15 mouse cellular contexts compared by ENCODE assay signal in genomic region chr12:109594961-109595360, GRCm38 (mm10). TPM values are rescaled to one million over a fixed set of nuclear protein-coding genes. Genes with fewer than 3 reads are reported as not detected.
DNase-seq lines count a peak whose midpoint lies in the region; ATAC-seq and TF ChIP-seq lines count a peak whose summit lies in the region.
"Had no signal": no experiment of that assay in that cellular context is flagged by ENCODE, and none has a peak within 500 bp of the region (broad histone marks: within the 10 kb centered on the region; RNA-seq: fewer than 3 reads in every experiment).

No protein-coding gene starts in this region.

- WGBS in hindbrain, embryonic 12.5 days = 88% methylated on average over 7 of the region's 7 CpGs
- WGBS in hindbrain, embryonic 13.5 days = 88% methylated on average over 7 of the region's 7 CpGs
- 84% methylated on average over 7 of the region's 7 CpGs for WGBS in embryonic facial prominence, embryonic 13.5 days
- 81% methylated on average over 7 of the region's 7 CpGs for WGBS in limb, embryonic 13.5 days

- no peaks in the 10 kb centered on the region; the same call in 1 of the 2 replicates for H3K4me1 ChIP-seq in hindbrain, embryonic 12.5 days
- 0 out of 2 replicates have a peak, but pooled peaks cover 10% of the 10 kb centered on the region for H3K4me1 ChIP-seq in hindbrain, embryonic 13.5 days (replicated peaks)
- 0 out of 2 replicates have a peak, but pooled peaks cover 4% of the 10 kb centered on the region for H3K4me1 ChIP-seq in E14TG2a.4 (replicated peaks; ENCODE audit: low read depth, low read length)
- H3K4me1 ChIP-seq in embryonic facial prominence, embryonic 13.5 days = peaks cover 36% of the 10 kb centered on the region
- H3K4me1 ChIP-seq in limb, embryonic 13.5 days = peaks cover 36% of the 10 kb centered on the region

- ATAC-seq in hindbrain, embryonic 12.5 days (ENCODE audit: low FRiP score) = no peak
- no peak for ATAC-seq in hindbrain, embryonic 13.5 days (ENCODE audit: low FRiP score)
- ATAC-seq in embryonic facial prominence, embryonic 13.5 days (ENCODE audit: insufficient number of reproducible peaks, insufficient read depth, low FRiP score, low TSS enrichment, low read depth) = no peak
- ATAC-seq in limb, embryonic 13.5 days (ENCODE audit: low FRiP score, low read depth) = no peak
- no peak for ATAC-seq in erythroblast, adult 5-6 weeks (replicated peaks; ENCODE audit: low FRiP score, poor library complexity, severe bottlenecking)
- ATAC-seq: midbrain, embryonic 16.5 days had no signal

- no peak overlapping the region for H3K9ac ChIP-seq in hindbrain, embryonic 12.5 days
- no peak overlapping the region for H3K9ac ChIP-seq in hindbrain, embryonic 13.5 days
- no peak overlapping the region for H3K9ac ChIP-seq in embryonic facial prominence, embryonic 13.5 days
- H3K9ac ChIP-seq in limb, embryonic 13.5 days = no peak overlapping the region
- H3K9ac ChIP-seq: neural tube, embryonic 13.5 days had no signal

- peak overlapping the region; percentile 62; the same call in 1 of the 2 replicates for H3K27ac ChIP-seq in hindbrain, embryonic 12.5 days
- H3K27ac ChIP-seq in hindbrain, embryonic 13.5 days = no peak overlapping the region
- peak overlapping the region; percentile 91 for H3K27ac ChIP-seq in embryonic facial prominence, embryonic 13.5 days
- peak overlapping the region; percentile 81 for H3K27ac ChIP-seq in limb, embryonic 13.5 days
- H3K27ac ChIP-seq: macrophage; neural tube, embryonic 13.5 days had no signal

- H3K27me3 ChIP-seq in hindbrain, embryonic 12.5 days = no peaks in the 10 kb centered on the region
- no peaks in the 10 kb centered on the region for H3K27me3 ChIP-seq in hindbrain, embryonic 13.5 days
- no peaks in the 10 kb centered on the region for H3K27me3 ChIP-seq in E14TG2a.4 (ENCODE audit: insufficient read depth, low read length)
- H3K27me3 ChIP-seq in embryonic facial prominence, embryonic 13.5 days = no peaks in the 10 kb centered on the region
- H3K27me3 ChIP-seq in limb, embryonic 13.5 days = no peaks in the 10 kb centered on the region
- H3K27me3 ChIP-seq: neural tube, embryonic 13.5 days had no signal

- DNase-seq in spleen, postnatal 14 days (ENCODE audit: low spot score in 2 of 2) = no peak
- no peak for DNase-seq in cerebellum, adult 11-12 months
- DNase-seq: thymus, postnatal 25 days had no signal

- no peak overlapping the region for H3K4me2 ChIP-seq in hindbrain, embryonic 12.5 days (replicated peaks)
- no peak overlapping the region for H3K4me2 ChIP-seq in hindbrain, embryonic 13.5 days
- no peak overlapping the region for H3K4me2 ChIP-seq in embryonic facial prominence, embryonic 13.5 days
- no peak overlapping the region for H3K4me2 ChIP-seq in limb, embryonic 13.5 days (replicated peaks)
- H3K4me2 ChIP-seq: neural tube, embryonic 13.5 days had no signal

- H3K9me3 ChIP-seq in hindbrain, embryonic 12.5 days (replicated peaks) = no peaks in the 10 kb centered on the region
- no peaks in the 10 kb centered on the region for H3K9me3 ChIP-seq in hindbrain, embryonic 13.5 days
- peaks cover 50% of the 10 kb centered on the region for H3K9me3 ChIP-seq in E14TG2a.4 (ENCODE audit: low read length)
- no peaks in the 10 kb centered on the region for H3K9me3 ChIP-seq in embryonic facial prominence, embryonic 13.5 days
- H3K9me3 ChIP-seq in limb, embryonic 13.5 days = no peaks in the 10 kb centered on the region
- H3K9me3 ChIP-seq: neural tube, embryonic 13.5 days had no signal

- 0 out of 2 replicates have a peak, but pooled peaks have one; percentile 15 for TF ChIP-seq CTCF in E14TG2a.4 (conservative IDR thresholded peaks at IDR 0.05; ENCODE audit: low read length)

- no peak overlapping the region for H3K4me3 ChIP-seq in hindbrain, embryonic 12.5 days
- no peak overlapping the region for H3K4me3 ChIP-seq in hindbrain, embryonic 13.5 days
- no peak overlapping the region for H3K4me3 ChIP-seq in E14TG2a.4 (replicated peaks; ENCODE audit: low read length)
- no peak overlapping the region for H3K4me3 ChIP-seq in embryonic facial prominence, embryonic 13.5 days
- H3K4me3 ChIP-seq in limb, embryonic 13.5 days = no peak overlapping the region
- H3K4me3 ChIP-seq: neural tube, embryonic 13.5 days had no signal

- H3K36me3 ChIP-seq in hindbrain, embryonic 12.5 days = peaks cover 48% of the 10 kb centered on the region
- peaks cover 69% of the 10 kb centered on the region for H3K36me3 ChIP-seq in hindbrain, embryonic 13.5 days
- peaks cover 95% of the 10 kb centered on the region for H3K36me3 ChIP-seq in E14TG2a.4 (ENCODE audit: insufficient read depth, low read length)
- H3K36me3 ChIP-seq in embryonic facial prominence, embryonic 13.5 days = peaks cover 42% of the 10 kb centered on the region
- H3K36me3 ChIP-seq in limb, embryonic 13.5 days = peaks cover 46% of the 10 kb centered on the region

RNA-seq across cellular contexts. Expression of gene Rtl1, which starts 5.2 kb away (rescaled TPM):
- 1.5 and 1.6 TPM in 2 replicates for polyA plus RNA-seq in hindbrain, embryonic 12.5 days (2016; fragmentation: Nextera tagmentation; extraction: Ambion mirVana)
- 1.5 and 2.1 TPM in 2 replicates for polyA plus RNA-seq in hindbrain, embryonic 13.5 days (2015; fragmentation: Nextera tagmentation; extraction: Ambion mirVana)
- polyA plus RNA-seq in embryonic facial prominence, embryonic 13.5 days (2015; fragmentation: Nextera tagmentation; extraction: Ambion mirVana) = 1.8 TPM in 2 replicates
- polyA plus RNA-seq in limb, embryonic 13.5 days (2015; fragmentation: Nextera tagmentation; extraction: Ambion mirVana) = 2.9 and 3.1 TPM in 2 replicates
- not detected in 2 replicates for total RNA-seq in erythroblast, adult 5-6 weeks (2015; ENCODE audit: low replicate concordance)
- total RNA-seq in erythroblast, adult 5-6 weeks (2017; ENCODE audit: low replicate concordance) = not detected in 2 replicates
- total RNA-seq: gastrocnemius, postnatal 36 days had no signal
- polyA plus RNA-seq: C2C12; large intestine, adult 2 months; macrophage had no signal
